In the genomic region with DNA sequence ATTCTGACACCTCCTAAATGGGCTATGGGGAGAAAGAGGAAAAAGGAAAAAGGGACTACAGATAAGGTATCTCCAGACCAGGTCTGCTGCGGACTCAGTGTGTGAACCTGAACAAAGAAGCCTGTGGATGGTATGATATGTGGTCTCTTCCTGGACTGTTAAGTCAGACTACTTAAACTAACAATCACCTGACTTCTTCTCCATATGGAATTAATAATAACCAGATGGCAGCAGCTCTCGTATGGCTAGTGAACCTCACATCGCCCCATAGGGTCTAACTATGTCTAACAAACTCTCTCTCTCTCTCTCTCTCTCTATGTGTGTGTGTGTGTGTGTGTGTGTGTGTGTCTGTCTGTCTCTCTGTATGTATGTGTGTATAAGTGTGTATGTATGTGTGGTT, we compare ENCODE assay signal across 26 mouse cellular contexts. TPM values are rescaled to one million over a fixed set of nuclear protein-coding genes. Genes with fewer than 3 reads are reported as not detected.
DNase-seq lines count a peak whose midpoint lies in the region; ATAC-seq and TF ChIP-seq lines count a peak whose summit lies in the region.
"Had no signal": no experiment of that assay in that cellular context is flagged by ENCODE, and none has a peak within 500 bp of the region (broad histone marks: within the 10 kb centered on the region; RNA-seq: fewer than 3 reads in every experiment).

No protein-coding gene starts in this region.

- no peaks in the 10 kb centered on the region for H3K4me1 ChIP-seq in embryonic facial prominence, embryonic 12.5 days
- H3K4me1 ChIP-seq in limb, embryonic 11.5 days (ENCODE audit: control insufficient read depth, insufficient read depth, low read length): no peaks in the 10 kb centered on the region
- H3K4me1 ChIP-seq in small intestine, adult 2 months (ENCODE audit: control insufficient read depth, insufficient read depth, insufficient read length, low read length): no peaks in the 10 kb centered on the region
- H3K4me1 ChIP-seq in kidney, embryonic 14.5 days (ENCODE audit: control insufficient read depth, insufficient read depth, low read length): no peaks in the 10 kb centered on the region
- no peaks in the 10 kb centered on the region for H3K4me1 ChIP-seq in midbrain, embryonic 15.5 days
- H3K4me1 ChIP-seq: forebrain, embryonic 12.5 days; heart, embryonic 15.5 days; hindbrain, embryonic 13.5 days had no signal

- H3K9me3 ChIP-seq in embryonic facial prominence, embryonic 12.5 days: no peaks in the 10 kb centered on the region
- H3K9me3 ChIP-seq in limb, embryonic 11.5 days (ENCODE audit: control insufficient read depth, low read length): no peaks in the 10 kb centered on the region
- H3K9me3 ChIP-seq in kidney, embryonic 14.5 days (ENCODE audit: control insufficient read depth, low read length): no peaks in the 10 kb centered on the region
- H3K9me3 ChIP-seq in midbrain, embryonic 15.5 days: no peaks in the 10 kb centered on the region
- H3K9me3 ChIP-seq: forebrain, embryonic 12.5 days; heart, embryonic 15.5 days; hindbrain, embryonic 13.5 days had no signal

- no peak overlapping the region for H3K27ac ChIP-seq in embryonic facial prominence, embryonic 12.5 days
- no peak overlapping the region for H3K27ac ChIP-seq in limb, embryonic 11.5 days (replicated peaks; ENCODE audit: low read depth, low read length)
- peak overlapping the region; percentile 35; the same call in 1 of the 2 replicates for H3K27ac ChIP-seq in small intestine, adult 2 months (ENCODE audit: insufficient read depth, low read depth, low read length)
- no peak overlapping the region for H3K27ac ChIP-seq in kidney, embryonic 14.5 days (ENCODE audit: low read depth, low read length)
- no peak overlapping the region for H3K27ac ChIP-seq in midbrain, embryonic 15.5 days
- H3K27ac ChIP-seq: forebrain, embryonic 12.5 days; heart, adult 2 months; heart, embryonic 15.5 days; hindbrain, embryonic 13.5 days; hindbrain, postnatal 0 days had no signal

- no peak overlapping the region for H3K4me2 ChIP-seq in embryonic facial prominence, embryonic 12.5 days (replicated peaks)
- H3K4me2 ChIP-seq in limb, embryonic 11.5 days (ENCODE audit: low read depth, severe bottlenecking): no peak overlapping the region
- no peak overlapping the region for H3K4me2 ChIP-seq in kidney, embryonic 14.5 days (replicated peaks; ENCODE audit: low read depth, low read length)
- H3K4me2 ChIP-seq in midbrain, embryonic 15.5 days: no peak overlapping the region
- H3K4me2 ChIP-seq: forebrain, embryonic 12.5 days; heart, embryonic 11.5 days; heart, embryonic 15.5 days; hindbrain, embryonic 13.5 days had no signal

- ATAC-seq in embryonic facial prominence, embryonic 12.5 days (ENCODE audit: insufficient number of reproducible peaks, insufficient read depth, low FRiP score, low TSS enrichment): peak; percentile 67; the same call in 1 of the 2 replicates
- ATAC-seq in limb, embryonic 11.5 days (ENCODE audit: insufficient number of reproducible peaks, low FRiP score, low TSS enrichment, low read depth): peak; percentile 59; the same call in 1 of the 2 replicates
- ATAC-seq in kidney, embryonic 14.5 days (ENCODE audit: low FRiP score, low TSS enrichment): no peak
- ATAC-seq in midbrain, embryonic 15.5 days (replicated peaks): no peak
- ATAC-seq: activated CD4-positive, CD25-positive, alpha-beta regulatory T cell, adult 4 months; forebrain, embryonic 16.5 days; hindbrain, postnatal 0 days; Patski had no signal

- 38% methylated on average over 3 of the region's 3 CpGs for WGBS in embryonic facial prominence, embryonic 12.5 days
- WGBS in limb, embryonic 11.5 days: 25% methylated on average over 3 of the region's 3 CpGs
- 92% methylated on average over 3 of the region's 3 CpGs for WGBS in small intestine, adult 2 months
- 80% methylated on average over 3 of the region's 3 CpGs for WGBS in kidney, embryonic 14.5 days
- WGBS in midbrain, embryonic 15.5 days: 94% methylated on average over 3 of the region's 3 CpGs

- H3K27me3 ChIP-seq in embryonic facial prominence, embryonic 12.5 days: no peaks in the 10 kb centered on the region
- no peaks in the 10 kb centered on the region for H3K27me3 ChIP-seq in limb, embryonic 11.5 days (ENCODE audit: control insufficient read depth, insufficient read depth, low read length)
- no peaks in the 10 kb centered on the region for H3K27me3 ChIP-seq in small intestine, adult 2 months (ENCODE audit: control insufficient read depth, insufficient read depth, low read length)
- H3K27me3 ChIP-seq in kidney, embryonic 14.5 days (ENCODE audit: control insufficient read depth, insufficient read depth, low read length): no peaks in the 10 kb centered on the region
- H3K27me3 ChIP-seq in midbrain, embryonic 15.5 days (replicated peaks): no peaks in the 10 kb centered on the region
- H3K27me3 ChIP-seq: CH12.LX; forebrain, embryonic 12.5 days; heart, embryonic 15.5 days; hindbrain, embryonic 13.5 days; Patski had no signal

- no peak for TF ChIP-seq CTCF in small intestine, adult 2 months (IDR thresholded peaks at IDR 0.05; ENCODE audit: extremely low read depth, insufficient read length, insufficient replicate concordance, low read depth, low read length)

- no peak for TF ChIP-seq POLR2A in small intestine, adult 2 months (IDR thresholded peaks at IDR 0.05; ENCODE audit: low read depth, low read length)

- no peak overlapping the region for H3K9ac ChIP-seq in embryonic facial prominence, embryonic 12.5 days
- no peak overlapping the region for H3K9ac ChIP-seq in limb, embryonic 11.5 days (ENCODE audit: low read length)
- H3K9ac ChIP-seq in kidney, embryonic 14.5 days (ENCODE audit: low read depth, low read length): no peak overlapping the region
- H3K9ac ChIP-seq in midbrain, embryonic 15.5 days: no peak overlapping the region
- H3K9ac ChIP-seq: forebrain, embryonic 12.5 days; heart, embryonic 15.5 days; hindbrain, embryonic 13.5 days had no signal

- H3K36me3 ChIP-seq in embryonic facial prominence, embryonic 12.5 days: no peaks in the 10 kb centered on the region
- no peaks in the 10 kb centered on the region for H3K36me3 ChIP-seq in limb, embryonic 11.5 days (ENCODE audit: control insufficient read depth, insufficient read depth, low read length)
- H3K36me3 ChIP-seq in small intestine, adult 2 months (ENCODE audit: control insufficient read depth, insufficient read depth, low read length): no peaks in the 10 kb centered on the region
- no peaks in the 10 kb centered on the region for H3K36me3 ChIP-seq in kidney, embryonic 14.5 days (ENCODE audit: control insufficient read depth, insufficient read depth, low read length)
- H3K36me3 ChIP-seq in midbrain, embryonic 15.5 days (replicated peaks): no peaks in the 10 kb centered on the region
- H3K36me3 ChIP-seq: forebrain, embryonic 12.5 days; heart, embryonic 15.5 days; hindbrain, embryonic 13.5 days had no signal

- DNase-seq in embryo, embryonic 11 days: peak; percentile 44
- no peak for DNase-seq in limb, embryonic 11.5 days (ENCODE audit: low spot score)
- no peak for DNase-seq in adrenal gland, postnatal 14 days
- DNase-seq: adrenal gland, postnatal 25 days; cerebellum, adult 18-20 months; cerebellum, adult 9-11 months; cerebellum, postnatal 36 days; gastrocnemius, postnatal 14 days; heart, adult 2 months; heart, postnatal 14 days had no signal

- no peak overlapping the region for H3K4me3 ChIP-seq in embryonic facial prominence, embryonic 12.5 days
- no peak overlapping the region for H3K4me3 ChIP-seq in limb, embryonic 11.5 days (ENCODE audit: low read depth, low read length)
- H3K4me3 ChIP-seq in small intestine, adult 2 months (ENCODE audit: low read depth, low read length): no peak overlapping the region
- H3K4me3 ChIP-seq in kidney, embryonic 14.5 days (ENCODE audit: low read length): no peak overlapping the region
- H3K4me3 ChIP-seq in midbrain, embryonic 15.5 days: no peak overlapping the region
- H3K4me3 ChIP-seq: forebrain, embryonic 12.5 days; heart, adult 2 months; heart, embryonic 15.5 days; hindbrain, embryonic 13.5 days had no signal

RNA-seq across cellular contexts. Expression of a gene that starts 2.1 kb away (rescaled TPM):
- not detected in 2 replicates for polyA plus RNA-seq in embryonic facial prominence, embryonic 12.5 days (2016; fragmentation: Nextera tagmentation; extraction: Ambion mirVana)
- polyA plus RNA-seq in limb, embryonic 11.5 days (2014; fragmentation: Nextera tagmentation; extraction: Ambion mirVana): not detected in 2 replicates
- polyA plus RNA-seq in small intestine, adult 2 months (2012; rRNA removed): 33.1 and 112 TPM in 2 replicates
- polyA plus RNA-seq in kidney, embryonic 14.5 days (2014; fragmentation: Nextera tagmentation; extraction: Ambion mirVana): not detected in 2 replicates
- not detected in 2 replicates for polyA plus RNA-seq in midbrain, embryonic 15.5 days (2015; fragmentation: Nextera tagmentation; extraction: Ambion mirVana)
- total RNA-seq in adrenal gland, postnatal 14 days (2021): not detected in 2 replicates
- total RNA-seq: adrenal gland, adult 18-20 months; adrenal gland, postnatal 25 days; CH12.LX; gastrocnemius, adult 18-20 months; gastrocnemius, postnatal 14 days; heart, adult 2 months; heart, postnatal 14 days; hematopoietic stem cell, adult 5-6 weeks; hindbrain, postnatal 0 days had no signal
- polyA plus RNA-seq: activated CD4-positive, CD25-positive, alpha-beta regulatory T cell, adult 4 months; forebrain, embryonic 12.5 days; forebrain, embryonic 16.5 days; heart, adult 2 months; heart, embryonic 11.5 days; heart, embryonic 15.5 days; hindbrain, embryonic 13.5 days; hindbrain, postnatal 0 days; Patski had no signal

Comparison
In these comparisons a context has a peak if more than half of its experiments do, and no peak if none do; other contexts are left out.
1. ATAC-seq: peak in embryonic facial prominence, embryonic 12.5 days (single experiment) and limb, embryonic 11.5 days (single experiment); none in kidney, embryonic 14.5 days (single experiment) and midbrain, embryonic 15.5 days (single experiment).
2. RNA of a gene that starts 2.1 kb away (polyA plus RNA-seq): 33.1 to 112 TPM in small intestine, adult 2 months; not detected in embryonic facial prominence, embryonic 12.5 days, not detected in limb, embryonic 11.5 days, not detected in kidney, embryonic 14.5 days and not detected in midbrain, embryonic 15.5 days; every median in the first group is over 10 times any median in the second.